Mouse (Mus musculus) bone marrow macrophage, adult 2 months (primary cell): Measurements from ENCODE around the gene Rab11fip5. TPM values are rescaled to one million over a fixed set of nuclear protein-coding genes. Genes with fewer than 3 reads are reported as not detected.

Experiments
- H3K27ac ChIP-seq: 2 replicates; pipeline ENCODE4 v1.5.1; 2012; ENCODE audit warnings: low read depth, low read length; ENCODE audit not compliant: insufficient read depth
- H3K4me1 ChIP-seq: 2 replicates; pipeline ENCODE4 v1.6.1; 2012; ENCODE audit warnings: low read length; ENCODE audit not compliant: control insufficient read depth, insufficient read depth
- H3K4me3 ChIP-seq: 2 replicates; pipeline ENCODE4 v1.5.1; 2012; ENCODE audit warnings: mild to moderate bottlenecking, low read length, moderate library complexity; ENCODE audit not compliant: insufficient read depth
- CTCF ChIP-seq: IDR thresholded peaks from 2 replicates; pipeline ENCODE4 v1.5.1; 2012; ENCODE audit warnings: low read depth, mild to moderate bottlenecking, low read length, moderate library complexity
- POLR2A ChIP-seq: IDR thresholded peaks from 2 replicates; pipeline ENCODE4 v1.6.1; 2012; ENCODE audit warnings: mild to moderate bottlenecking, low read depth, low read length, borderline replicate concordance
- polyA plus RNA-seq: library from polyadenylated mRNA; stranded (reverse); fragments of >200 nt; gene quantifications from 2 replicates; pipeline ENCODE4 v1.2.4, GENCODE M21; 2012; ENCODE audit not compliant: missing spikeins, insufficient read depth, insufficient read length

The Rab11fip5 gene
- polyA plus RNA-seq, 1 experiment: 160 TPM

- no peak overlapping the region for H3K4me3 ChIP-seq
- no peak overlapping the region for H3K27ac ChIP-seq
- peaks cover 14% of the 10 kb centered on the region for H3K4me1 ChIP-seq
- TF ChIP-seq POLR2A: no peak
- no peak for TF ChIP-seq CTCF
Measured at GRCm38 (mm10) chr6:85350157-85350556, 24.3 kb downstream of the Rab11fip5 start.

GRCm38 (mm10) chr6:85349246-85349645 is 25.2 kb downstream of the Rab11fip5 start:
- Histone ChIP-seq H3K4me3 (no peak overlapping the region), H3K4me1 (peaks cover 14% of the 10 kb centered on the region), H3K27ac (no peak overlapping the region)
- TF ChIP-seq POLR2A (no peak), CTCF (no peak)

GRCm38 (mm10) chr6:85348133-85348532 is 26.3 kb downstream of the Rab11fip5 start:
- H3K27ac ChIP-seq: no peak overlapping the region
- H3K4me3 ChIP-seq: no peak overlapping the region
- H3K4me1 ChIP-seq: peaks cover 14% of the 10 kb centered on the region
- TF ChIP-seq POLR2A: no peak
- TF ChIP-seq CTCF: no peak

DNA sequence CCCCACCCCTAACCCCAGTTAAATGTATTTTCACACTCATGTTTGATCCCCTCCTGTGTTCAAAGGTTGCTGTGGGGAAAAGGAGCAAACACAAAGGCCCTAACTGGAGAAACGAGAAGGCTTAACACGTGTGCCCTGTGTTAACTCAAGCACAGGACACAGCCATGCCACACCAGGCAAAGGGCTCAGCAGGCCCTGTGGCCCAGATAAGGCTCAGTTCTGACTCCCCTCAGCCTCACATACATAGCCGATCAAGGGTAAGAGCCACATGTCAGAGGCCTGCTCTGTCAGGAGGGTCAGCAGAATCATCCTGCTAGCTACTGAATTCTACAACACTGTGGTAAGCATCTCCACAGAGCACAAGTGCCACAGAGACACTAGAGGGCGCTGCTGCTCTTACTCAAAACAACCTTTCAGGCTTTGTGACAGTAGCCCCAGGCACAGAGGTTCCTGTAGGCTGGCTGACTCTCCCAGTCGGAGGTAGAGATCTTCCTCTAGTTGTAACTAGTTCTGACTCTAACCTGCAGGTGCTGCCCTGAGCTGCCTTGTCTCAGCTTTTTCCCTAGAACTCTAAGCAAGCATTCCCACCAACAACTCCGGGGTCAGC is 28.3 kb downstream of the Rab11fip5 start:
- H3K4me1 ChIP-seq: peaks cover 14% of the 10 kb centered on the region
- H3K4me3 ChIP-seq: no peak overlapping the region
- TF ChIP-seq CTCF (peak; percentile 79), POLR2A (no peak)
- no peak overlapping the region for H3K27ac ChIP-seq

- Histone ChIP-seq H3K4me1 (peaks cover 5% of the 10 kb centered on the region; the same call in 1 of the 2 replicates), H3K4me3 (no peak overlapping the region), H3K27ac (no peak overlapping the region)
- TF ChIP-seq CTCF (no peak), POLR2A (no peak)
Measured at GRCm38 (mm10) chr6:85344929-85345328, 29.5 kb downstream of the Rab11fip5 start.

DNA sequence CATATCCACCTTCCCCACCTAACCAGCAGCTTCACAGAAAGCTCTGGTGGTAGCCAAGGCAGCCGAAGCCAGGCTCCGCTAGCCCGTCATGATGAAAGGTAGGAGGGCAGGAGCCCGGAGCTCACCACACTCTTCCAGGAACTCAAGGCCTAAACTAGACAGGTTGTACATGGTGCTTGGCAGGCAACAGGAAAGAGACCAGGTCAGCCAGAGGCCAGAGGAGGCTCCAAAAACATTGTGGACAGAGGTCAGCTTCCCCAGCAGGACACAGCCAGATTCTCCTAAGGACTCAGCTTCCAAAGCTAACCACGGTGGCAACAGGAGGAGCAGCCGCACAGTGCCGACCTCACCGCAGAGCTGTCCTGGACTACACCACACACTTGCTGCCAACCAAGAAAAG is 31.4 kb downstream of the Rab11fip5 start:
- no peak overlapping the region for H3K4me3 ChIP-seq
- TF ChIP-seq POLR2A (no peak), CTCF (no peak)
- no peak overlapping the region for H3K27ac ChIP-seq
- H3K4me1 ChIP-seq: peaks cover 6% of the 10 kb centered on the region; the same call in 1 of the 2 replicates

- no peak overlapping the region for H3K27ac ChIP-seq
- peaks cover 6% of the 10 kb centered on the region; the same call in 1 of the 2 replicates for H3K4me1 ChIP-seq
- TF ChIP-seq POLR2A (no peak), CTCF (no peak)
- H3K4me3 ChIP-seq: no peak overlapping the region
Measured at GRCm38 (mm10) chr6:85341814-85342501, 32.5 kb downstream of the Rab11fip5 start.

DNA sequence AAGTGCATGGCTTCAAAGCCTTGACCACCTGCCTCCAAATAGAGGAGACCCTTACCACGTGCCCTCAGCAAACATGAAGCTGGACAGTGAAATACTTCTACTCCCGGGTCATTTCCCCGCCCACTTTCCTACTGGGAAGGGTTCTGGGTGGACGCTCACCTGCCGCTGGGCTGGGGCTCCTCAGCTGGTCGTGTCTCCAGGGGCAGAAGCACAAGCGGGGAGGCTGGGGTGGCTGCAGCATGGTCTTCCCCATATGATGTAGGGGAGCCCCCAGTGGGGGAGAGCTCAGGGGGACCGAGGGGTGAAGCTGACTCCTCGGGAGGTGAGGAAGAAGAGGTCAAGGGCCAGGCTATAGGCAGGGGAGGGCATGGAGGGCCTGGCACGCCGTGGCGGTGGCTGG is 34.2 kb downstream of the Rab11fip5 start:
- no peak overlapping the region for H3K27ac ChIP-seq
- H3K4me1 ChIP-seq: 0 out of 2 replicates have a peak, but pooled peaks cover 2% of the 10 kb centered on the region
- no peak overlapping the region for H3K4me3 ChIP-seq
- TF ChIP-seq CTCF (no peak), POLR2A (no peak)

DNA sequence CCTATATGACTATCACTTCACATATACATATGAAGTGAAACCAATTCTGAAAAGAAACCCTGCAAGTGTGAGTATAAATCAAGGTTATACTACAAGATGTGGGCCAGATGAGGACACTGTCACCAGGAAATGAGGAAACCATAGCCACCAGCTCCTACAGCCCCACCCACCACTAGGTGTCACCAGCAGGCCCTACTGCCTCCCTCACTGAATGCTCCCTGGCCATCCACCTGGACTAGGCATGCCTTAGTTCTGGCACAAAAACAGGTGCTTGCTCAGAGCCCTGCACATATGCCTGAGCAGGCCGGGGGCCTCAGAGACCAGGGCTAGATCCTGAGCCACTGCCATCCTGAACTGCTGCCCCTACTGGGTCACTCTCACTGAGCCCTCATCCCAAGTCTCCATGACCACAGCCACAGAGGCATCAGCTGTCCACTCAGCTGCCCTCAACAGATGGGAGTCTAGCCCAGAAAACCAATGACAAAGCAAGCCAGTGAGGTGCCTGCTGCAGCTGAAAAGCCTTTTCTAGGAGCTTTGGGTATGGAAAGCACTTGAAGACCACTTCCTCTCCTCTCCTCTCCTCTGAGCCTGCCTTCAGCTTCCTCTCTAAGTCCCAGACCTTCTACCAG is 35.0 kb downstream of the Rab11fip5 start:
- Histone ChIP-seq H3K27ac (no peak overlapping the region), H3K4me3 (no peak overlapping the region)
- TF ChIP-seq POLR2A (no peak), CTCF (peak; percentile 48)

GRCm38 (mm10) chr6:85336944-85337343 is 37.5 kb downstream of the Rab11fip5 start:
- no peak overlapping the region for H3K4me3 ChIP-seq
- TF ChIP-seq POLR2A (no peak), CTCF (no peak)
- no peak overlapping the region for H3K27ac ChIP-seq
- peaks cover 5% of the 10 kb centered on the region for H3K4me1 ChIP-seq

More for the DNA sequence above, 35.0 kb downstream of the Rab11fip5 start:
- H3K4me1 ChIP-seq: 0 out of 2 replicates have a peak, but pooled peaks cover 2% of the 10 kb centered on the region
